Mouse (Mus musculus): ENCODE data around the gene Ccnjl.

GRCm38 (mm10) chr11:43484057-43484456, 44.5 kb upstream of the Ccnjl start:
- TF ChIP-seq CTCF (IDR thresholded peaks at IDR 0.05; ENCODE audit: extremely low read depth, insufficient read length, insufficient replicate concordance, low read depth, low read length) (no peak), POLR2A (IDR thresholded peaks at IDR 0.05; ENCODE audit: low read depth, low read length) (no peak)
